Mouse (Mus musculus) thymus, adult 18-20 months (tissue): ENCODE results near the gene Adra2c.

Experiments used
- DNase-seq, 2 experiments: peaks; one replicate each; pipeline ENCODE4 v3.0.0; 2022; ENCODE audit warnings: mixed read lengths in 2 of 2

Gene Adra2c

GRCm38 (mm10) chr5:35278019-35278418 is at the start of gene Adra2c:
Gene Adra2c, plus strand, starts transcription at chr5:35278319.
- no peak for DNase-seq

- DNase-seq: no peak
These were observed 45.0 kb upstream of the Adra2c start for GRCm38 (mm10) chr5:35233142-35233541.

- DNase-seq: no peak
These were observed 40.4 kb upstream of the Adra2c start for GRCm38 (mm10) chr5:35237757-35238156.

GRCm38 (mm10) chr5:35238627-35239026 is 39.5 kb upstream of the Adra2c start:
- DNase-seq: no peak

GRCm38 (mm10) chr5:35241556-35241955 is 36.6 kb upstream of the Adra2c start:
- DNase-seq: no peak

- no peak for DNase-seq
These were observed 33.9 kb upstream of the Adra2c start for GRCm38 (mm10) chr5:35244204-35244603.

- no peak for DNase-seq
These were observed 32.4 kb upstream of the Adra2c start for GRCm38 (mm10) chr5:35245555-35246273.

- no peak for DNase-seq
These were observed 23.0 kb upstream of the Adra2c start for GRCm38 (mm10) chr5:35254964-35255716.

GRCm38 (mm10) chr5:35263716-35264115 is 14.4 kb upstream of the Adra2c start:
- no peak for DNase-seq

- DNase-seq: no peak
These were observed 10.6 kb upstream of the Adra2c start for GRCm38 (mm10) chr5:35267486-35267885.

GRCm38 (mm10) chr5:35275356-35275755 is 2.8 kb upstream of the Adra2c start:
- no peak for DNase-seq

- DNase-seq: no peak
These were observed 899 bp downstream of the Adra2c start for GRCm38 (mm10) chr5:35278741-35279695.

GRCm38 (mm10) chr5:35279696-35280001 is 1.5 kb downstream of the Adra2c start:
- no peak for DNase-seq

- DNase-seq: no peak
These were observed 2.1 kb downstream of the Adra2c start for GRCm38 (mm10) chr5:35280002-35280782.

- DNase-seq: no peak
These were observed 2.7 kb downstream of the Adra2c start for GRCm38 (mm10) chr5:35280783-35281165.

GRCm38 (mm10) chr5:35285281-35285680 is 7.2 kb downstream of the Adra2c start:
- no peak for DNase-seq

- DNase-seq: no peak
These were observed 8.1 kb downstream of the Adra2c start for GRCm38 (mm10) chr5:35286190-35286589.

- no peak for DNase-seq
These were observed 21.5 kb downstream of the Adra2c start for GRCm38 (mm10) chr5:35299621-35300020.

- no peak for DNase-seq
These were observed 26.1 kb downstream of the Adra2c start for GRCm38 (mm10) chr5:35304191-35304590.

- no peak for DNase-seq
These were observed 27.2 kb downstream of the Adra2c start for GRCm38 (mm10) chr5:35305332-35305731.

- no peak for DNase-seq
These were observed 28.6 kb downstream of the Adra2c start for GRCm38 (mm10) chr5:35306692-35307091.

- no peak for DNase-seq
These were observed 31.7 kb downstream of the Adra2c start for GRCm38 (mm10) chr5:35309853-35310252.
